Mouse (Mus musculus): Measurements from ENCODE around the gene Pipox.

The Pipox gene

GRCm38 (mm10) chr11:77843906-77844200 lies 50.0 kb downstream of the Pipox start:
- DNase-seq = no peak

GRCm38 (mm10) chr11:77843068-77843905 lies 50.6 kb downstream of the Pipox start:
- no peak for DNase-seq

GRCm38 (mm10) chr11:77840523-77841245 lies 53.2 kb downstream of the Pipox start:
- DNase-seq = no peak

- DNase-seq = no peak
Observed at GRCm38 (mm10) chr11:77837856-77838255, 56.0 kb downstream of the Pipox start.

- peak in 1 of 2 experiments; percentile 47 for DNase-seq
Observed at GRCm38 (mm10) chr11:77836751-77837150, 57.1 kb downstream of the Pipox start.

GRCm38 (mm10) chr11:77836290-77836689 lies 57.6 kb downstream of the Pipox start:
- no peak for DNase-seq

GRCm38 (mm10) chr11:77835109-77835508 lies 58.8 kb downstream of the Pipox start:
- DNase-seq = no peak

GRCm38 (mm10) chr11:77832541-77832940 lies 61.4 kb downstream of the Pipox start:
- no peak for DNase-seq

GRCm38 (mm10) chr11:77830875-77831274 lies 63.0 kb downstream of the Pipox start:
- DNase-seq = no peak

Data from kidney, postnatal 4 days (tissue).